Mouse (Mus musculus) lung, embryonic 15.5 days (tissue): ENCODE measurements around the gene Ube2ql1. TPM values are rescaled to one million over a fixed set of nuclear protein-coding genes. Genes with fewer than 3 reads are reported as not detected.

Experiments used
- ATAC-seq: fragments of 200-750 bp; cut with Nextera tagmentation; 2 replicates; pipeline ENCODE4 v1.8.0; 2017; ENCODE audit warnings: moderate number of reproducible peaks, borderline replicate concordance; ENCODE audit not compliant: low FRiP score, low TSS enrichment; ENCODE audit errors: extremely low read depth
- H3K27ac ChIP-seq: fragments of 300-500 bp; sonication (generic); 2 replicates; pipeline ENCODE4 v1.5.1; 2015; ENCODE audit warnings: moderate library complexity, mild to moderate bottlenecking, inconsistent platforms
- H3K27me3 ChIP-seq: fragments of 300-500 bp; sonication (generic); 2 replicates; pipeline ENCODE4 v1.6.1; 2015; ENCODE audit warnings: inconsistent platforms
- H3K36me3 ChIP-seq: fragments of 300-500 bp; sonication (generic); 2 replicates; pipeline ENCODE4 v1.6.1; 2015; ENCODE audit warnings: inconsistent platforms
- H3K4me1 ChIP-seq: fragments of 300-500 bp; sonication (generic); 2 replicates; pipeline ENCODE4 v1.6.1; 2015; ENCODE audit warnings: inconsistent platforms
- H3K4me2 ChIP-seq: fragments of 300-500 bp; sonication (generic); 2 replicates; pipeline ENCODE4 v1.6.1; 2015; ENCODE audit warnings: inconsistent platforms, mild to moderate bottlenecking, moderate library complexity
- H3K4me3 ChIP-seq: fragments of 300-500 bp; sonication (generic); 2 replicates; pipeline ENCODE4 v1.5.1; 2015; ENCODE audit warnings: mild to moderate bottlenecking, inconsistent platforms
- H3K9ac ChIP-seq: fragments of 300-500 bp; sonication (generic); 2 replicates; pipeline ENCODE4 v1.6.1; 2015; ENCODE audit warnings: inconsistent platforms
- H3K9me3 ChIP-seq: fragments of 300-500 bp; sonication (generic); 2 replicates; pipeline ENCODE4 v1.6.1; 2016; ENCODE audit warnings: inconsistent platforms
- WGBS: fragments of 180-500 bp; shearing (Covaris S2); methylation state at CpG from one replicate; pipeline ENCODE4 v1.1.7; 2015; 5-methylcytosine and 5-hydroxymethylcytosine counted together
- polyA plus RNA-seq: library from polyadenylated mRNA; unstranded; fragments of >200 nt; fragmentation: Nextera tagmentation; extraction: Ambion mirVana; gene quantifications from 2 replicates; pipeline ENCODE4 v1.2.1, GENCODE M21; 2015

Gene Ube2ql1
- polyA plus RNA-seq = 0.09 and 0.30 TPM in 2 replicates

- Histone ChIP-seq H3K9ac (peak within 1 kb of the TSS; percentile 30), H3K27me3 (peaks cover 65% of the 10 kb centered on the region)
Observed at GRCm38 (mm10) chr13:69739759-69740135, at the start of gene Ube2ql1. Gene Ube2ql1, minus strand, starts transcription at chr13:69739889.

DNA sequence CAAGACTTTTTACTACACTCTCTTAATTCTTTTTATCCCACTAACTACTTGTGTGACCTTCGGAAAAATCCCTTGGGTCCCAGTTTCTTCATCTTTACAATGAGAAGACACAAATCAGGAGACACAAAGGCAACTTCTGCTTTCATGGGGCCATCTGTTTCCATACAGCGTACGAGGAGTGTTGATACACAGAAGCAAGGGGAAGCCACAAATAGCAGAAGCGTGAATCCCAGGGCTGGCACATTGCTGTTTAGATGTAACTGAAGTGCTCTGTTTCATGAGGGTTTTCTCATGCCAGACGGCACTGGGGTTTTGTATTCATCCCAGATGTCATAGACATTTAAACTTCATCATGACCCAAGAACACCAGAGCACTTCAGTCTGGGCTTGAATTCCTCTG, 49.0 kb upstream of the Ube2ql1 start:
- no peaks in the 10 kb centered on the region for H3K27me3 ChIP-seq
- H3K9ac ChIP-seq = no peak overlapping the region
- WGBS = 81% methylated on average over 5 of the region's 5 CpGs
- H3K36me3 ChIP-seq = no peaks in the 10 kb centered on the region
- H3K4me1 ChIP-seq = no peaks in the 10 kb centered on the region
- H3K27ac ChIP-seq = no peak overlapping the region
- no peak overlapping the region for H3K4me3 ChIP-seq
- H3K9me3 ChIP-seq = no peaks in the 10 kb centered on the region
- H3K4me2 ChIP-seq = no peak overlapping the region
- ATAC-seq = no peak

More at GRCm38 (mm10) chr13:69739759-69740135, at the start of gene Ube2ql1:
- Histone ChIP-seq H3K4me1 (peaks cover 20% of the 10 kb centered on the region), H3K4me2 (peak within 1 kb of the TSS; percentile 98), H3K4me3 (peak within 1 kb of the TSS; percentile 54), H3K9me3 (0 out of 2 replicates have a peak, but pooled peaks cover 3% of the 10 kb centered on the region), H3K27ac (no peak within 1 kb of the TSS), H3K36me3 (no peaks in the 10 kb centered on the region)
- ATAC-seq = peak; percentile 91
- WGBS = under 1% methylated on average over 46 of the region's 46 CpGs

- no peaks in the 10 kb centered on the region for H3K9me3 ChIP-seq
- H3K4me1 ChIP-seq = no peaks in the 10 kb centered on the region
- H3K27ac ChIP-seq = no peak overlapping the region
- no peak for ATAC-seq
- H3K4me3 ChIP-seq = no peak overlapping the region
- no peak overlapping the region for H3K9ac ChIP-seq
- H3K27me3 ChIP-seq = no peaks in the 10 kb centered on the region
- no peaks in the 10 kb centered on the region for H3K36me3 ChIP-seq
- 81% methylated on average over 19 of the region's 19 CpGs for WGBS
- H3K4me2 ChIP-seq = no peak overlapping the region
Observed at GRCm38 (mm10) chr13:69778221-69778620, 38.5 kb upstream of the Ube2ql1 start.

- Histone ChIP-seq H3K36me3 (no peaks in the 10 kb centered on the region), H3K4me3 (no peak overlapping the region), H3K9me3 (no peaks in the 10 kb centered on the region), H3K4me2 (no peak overlapping the region), H3K9ac (no peak overlapping the region), H3K27ac (no peak overlapping the region), H3K27me3 (no peaks in the 10 kb centered on the region), H3K4me1 (no peaks in the 10 kb centered on the region)
- WGBS = 77% methylated on average over 4 of the region's 4 CpGs
- ATAC-seq = no peak
Observed at GRCm38 (mm10) chr13:69772358-69772757, 32.7 kb upstream of the Ube2ql1 start.

- Histone ChIP-seq H3K36me3 (no peaks in the 10 kb centered on the region), H3K4me3 (no peak overlapping the region), H3K9ac (no peak overlapping the region), H3K9me3 (no peaks in the 10 kb centered on the region), H3K27ac (no peak overlapping the region), H3K4me2 (no peak overlapping the region), H3K4me1 (no peaks in the 10 kb centered on the region), H3K27me3 (no peaks in the 10 kb centered on the region)
- no peak for ATAC-seq
- WGBS = 74% methylated on average over 12 of the region's 12 CpGs
Observed at GRCm38 (mm10) chr13:69770538-69771456, 31.1 kb upstream of the Ube2ql1 start.

GRCm38 (mm10) chr13:69768152-69768551, 28.5 kb upstream of the Ube2ql1 start:
- no peaks in the 10 kb centered on the region for H3K36me3 ChIP-seq
- WGBS = 84% methylated on average over 10 of the region's 10 CpGs
- H3K9me3 ChIP-seq = no peaks in the 10 kb centered on the region
- no peak overlapping the region for H3K4me2 ChIP-seq
- H3K4me3 ChIP-seq = no peak overlapping the region
- H3K4me1 ChIP-seq = no peaks in the 10 kb centered on the region
- H3K27ac ChIP-seq = no peak overlapping the region
- no peak overlapping the region for H3K9ac ChIP-seq
- no peak for ATAC-seq
- H3K27me3 ChIP-seq = no peaks in the 10 kb centered on the region

DNA sequence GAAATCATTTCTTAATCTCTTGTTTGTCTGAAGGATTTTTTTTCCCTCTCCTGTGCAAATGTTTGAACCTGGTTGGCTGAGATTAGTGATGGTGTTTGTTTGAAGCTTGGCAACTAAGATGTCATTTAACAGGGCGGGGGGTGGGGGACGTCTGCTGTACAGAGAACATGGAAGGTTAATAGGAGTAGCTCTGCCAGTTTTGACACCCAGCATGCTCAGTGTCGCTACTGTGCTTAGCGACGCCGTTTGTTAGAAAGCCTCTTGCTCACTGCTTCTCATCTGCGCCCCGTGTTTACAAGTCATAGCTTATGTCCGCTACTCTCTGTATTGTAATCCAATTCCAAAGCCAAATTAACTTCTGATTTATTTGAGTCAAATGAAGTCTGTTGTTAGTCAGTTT, 25.0 kb upstream of the Ube2ql1 start:
- ATAC-seq = no peak
- H3K27ac ChIP-seq = no peak overlapping the region
- H3K4me1 ChIP-seq = no peaks in the 10 kb centered on the region
- H3K9ac ChIP-seq = no peak overlapping the region
- WGBS = 57% methylated on average over 9 of the region's 9 CpGs
- no peak overlapping the region for H3K4me2 ChIP-seq
- H3K4me3 ChIP-seq = no peak overlapping the region
- H3K27me3 ChIP-seq = no peaks in the 10 kb centered on the region
- H3K9me3 ChIP-seq = no peaks in the 10 kb centered on the region
- H3K36me3 ChIP-seq = no peaks in the 10 kb centered on the region

DNA sequence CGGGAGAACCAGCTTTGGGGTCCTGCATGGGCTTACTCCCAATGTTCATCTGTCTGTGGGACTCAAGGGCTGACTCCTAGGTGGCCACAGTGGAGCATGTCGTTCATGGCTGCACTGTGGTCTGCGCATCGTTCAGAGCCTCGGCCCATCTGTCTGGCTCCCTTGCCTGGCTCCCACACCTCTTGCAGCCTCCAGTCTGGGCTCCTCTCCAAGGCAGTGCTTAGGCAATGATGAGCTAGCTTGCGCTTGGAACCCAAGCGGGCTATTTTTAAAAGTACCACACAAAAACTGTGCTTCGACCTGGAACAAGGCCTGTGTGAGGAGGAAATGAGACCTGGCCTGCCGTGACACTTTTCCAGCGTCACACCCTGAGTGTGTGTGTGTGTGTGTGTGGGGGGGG, 21.7 kb upstream of the Ube2ql1 start:
- Histone ChIP-seq H3K27ac (no peak overlapping the region), H3K4me1 (no peaks in the 10 kb centered on the region), H3K4me3 (no peak overlapping the region), H3K9me3 (no peaks in the 10 kb centered on the region), H3K9ac (no peak overlapping the region), H3K4me2 (no peak overlapping the region), H3K27me3 (no peaks in the 10 kb centered on the region), H3K36me3 (no peaks in the 10 kb centered on the region)
- peak; percentile 78; the same call in 1 of the 2 replicates for ATAC-seq
- WGBS = 43% methylated on average over 10 of the region's 10 CpGs

DNA sequence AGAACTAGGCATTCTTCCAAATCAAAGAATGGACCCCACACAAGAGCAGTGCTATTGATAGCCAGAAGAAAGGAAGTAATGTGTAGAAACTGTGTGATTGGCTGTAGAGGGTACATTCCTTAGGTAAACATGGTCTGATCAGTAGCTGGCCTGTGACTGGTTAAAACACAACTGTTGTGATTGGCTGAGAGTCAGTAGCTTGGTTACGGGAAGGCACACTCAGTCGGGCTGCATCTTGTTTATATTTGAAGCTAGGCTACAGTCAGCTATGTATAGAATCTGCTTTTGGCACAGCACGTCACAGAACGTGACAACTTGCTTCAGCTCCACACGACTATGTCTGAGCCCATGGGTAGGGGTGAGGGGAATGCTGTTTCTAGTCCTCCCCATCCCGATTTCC, 19.3 kb upstream of the Ube2ql1 start:
- Histone ChIP-seq H3K9me3 (no peaks in the 10 kb centered on the region), H3K27me3 (no peaks in the 10 kb centered on the region), H3K9ac (no peak overlapping the region), H3K4me1 (no peaks in the 10 kb centered on the region), H3K4me3 (no peak overlapping the region), H3K36me3 (no peaks in the 10 kb centered on the region), H3K4me2 (no peak overlapping the region), H3K27ac (no peak overlapping the region)
- ATAC-seq = peak; percentile 71
- WGBS = 42% methylated on average over 6 of the region's 6 CpGs

DNA sequence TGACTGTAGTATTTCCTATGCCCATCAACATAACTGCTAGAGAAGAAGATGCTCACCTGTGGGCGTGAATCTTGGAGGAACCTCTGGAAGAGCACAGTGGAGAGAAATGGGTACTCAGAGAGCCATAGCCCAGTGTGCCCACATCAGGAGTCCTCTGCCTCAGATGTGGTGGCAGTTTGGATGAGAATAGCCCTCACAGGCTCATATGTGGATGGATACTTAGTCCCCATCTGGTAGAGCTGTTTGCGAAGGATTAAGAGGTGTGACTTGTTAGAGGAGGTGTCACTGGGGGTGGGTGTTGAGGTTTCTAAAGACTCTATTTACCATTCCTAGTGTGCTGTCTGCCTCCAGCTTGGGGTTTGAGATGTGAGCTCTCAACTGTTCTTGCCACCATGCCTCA, 13.2 kb upstream of the Ube2ql1 start:
- WGBS = 55% methylated on average over 2 of the region's 2 CpGs
- Histone ChIP-seq H3K27me3 (no peaks in the 10 kb centered on the region), H3K36me3 (no peaks in the 10 kb centered on the region), H3K4me2 (no peak overlapping the region), H3K4me1 (no peaks in the 10 kb centered on the region), H3K9ac (no peak overlapping the region), H3K9me3 (no peaks in the 10 kb centered on the region), H3K27ac (no peak overlapping the region), H3K4me3 (no peak overlapping the region)
- no peak for ATAC-seq

DNA sequence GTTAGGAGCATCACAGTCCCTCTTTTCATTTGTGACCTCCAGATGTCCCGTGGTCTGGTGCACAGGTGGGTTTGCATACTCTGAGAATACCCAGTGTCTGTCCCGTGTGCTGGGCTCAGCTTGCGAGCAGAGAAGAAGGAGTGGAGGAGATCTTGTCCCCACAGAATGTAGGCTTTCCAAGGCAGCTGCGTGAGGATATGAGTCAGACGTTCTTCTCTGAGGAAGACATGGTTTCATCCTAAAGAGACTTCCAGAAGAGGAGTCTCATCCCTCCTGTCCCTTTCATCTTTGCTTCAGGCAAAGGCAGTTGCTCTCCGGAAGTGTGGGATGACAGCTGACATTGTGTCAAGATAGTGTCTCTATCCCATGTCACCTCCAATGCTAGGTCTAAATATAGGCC, 11.8 kb upstream of the Ube2ql1 start:
- Histone ChIP-seq H3K9me3 (no peaks in the 10 kb centered on the region), H3K4me1 (no peaks in the 10 kb centered on the region), H3K4me2 (no peak overlapping the region), H3K27me3 (no peaks in the 10 kb centered on the region), H3K4me3 (no peak overlapping the region), H3K36me3 (no peaks in the 10 kb centered on the region), H3K27ac (no peak overlapping the region), H3K9ac (no peak overlapping the region)
- WGBS = 76% methylated on average over 6 of the region's 6 CpGs
- ATAC-seq = no peak

DNA sequence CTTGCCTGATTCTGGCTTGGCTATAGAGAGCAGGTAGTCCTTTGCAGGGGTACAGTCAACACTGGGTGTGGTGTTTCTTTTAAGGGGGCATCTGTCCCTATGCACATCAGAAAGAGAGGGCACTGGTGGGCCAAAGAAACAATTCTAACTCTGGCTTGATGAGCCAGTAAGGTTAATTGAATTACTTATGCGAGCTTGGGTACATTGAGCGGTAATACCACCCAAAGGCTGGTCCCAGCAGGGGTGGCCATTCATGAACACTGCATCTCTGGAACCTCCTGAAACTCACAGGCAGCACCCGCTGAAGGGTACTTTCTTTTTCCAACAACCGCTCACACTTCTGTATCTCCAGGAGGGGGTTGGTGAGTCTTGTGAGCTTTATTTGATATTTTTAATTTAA, 9.1 kb upstream of the Ube2ql1 start:
- no peak for ATAC-seq
- H3K4me3 ChIP-seq = no peak overlapping the region
- H3K9me3 ChIP-seq = 0 out of 2 replicates have a peak, but pooled peaks cover 3% of the 10 kb centered on the region
- no peaks in the 10 kb centered on the region for H3K27me3 ChIP-seq
- no peaks in the 10 kb centered on the region for H3K36me3 ChIP-seq
- no peak overlapping the region for H3K4me2 ChIP-seq
- no peaks in the 10 kb centered on the region for H3K4me1 ChIP-seq
- H3K9ac ChIP-seq = no peak overlapping the region
- WGBS = 77% methylated on average over 4 of the region's 4 CpGs
- H3K27ac ChIP-seq = no peak overlapping the region
